Comparison of ENCODE assay signal across 20 mouse cellular contexts in the genomic region with DNA sequence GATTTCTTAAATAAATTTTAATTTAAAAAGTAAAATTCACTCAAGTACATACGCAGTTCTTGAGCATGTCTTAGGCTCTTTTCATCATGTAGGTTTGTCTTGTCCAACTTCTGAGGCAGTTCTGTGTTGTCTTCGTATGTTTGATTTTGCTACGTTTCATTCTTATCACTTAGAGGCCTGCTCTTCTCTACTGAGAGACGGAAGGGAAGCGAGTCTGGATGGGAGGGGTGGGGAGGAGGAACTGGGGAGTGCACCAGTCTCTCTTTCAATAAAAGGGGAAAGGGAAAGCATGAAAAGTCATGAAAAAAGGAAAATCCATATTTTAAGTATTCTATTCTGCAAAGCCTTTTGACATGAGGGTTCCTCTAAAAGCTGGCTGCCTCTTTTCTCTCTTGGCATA. TPM values are rescaled to one million over a fixed set of nuclear protein-coding genes. Genes with fewer than 3 reads are reported as not detected.
DNase-seq lines count a peak whose midpoint lies in the region; ATAC-seq and TF ChIP-seq lines count a peak whose summit lies in the region.
"Had no signal": no experiment of that assay in that cellular context is flagged by ENCODE, and none has a peak within 500 bp of the region (broad histone marks: within the 10 kb centered on the region; RNA-seq: fewer than 3 reads in every experiment).

No protein-coding gene starts in this region.

- no peak overlapping the region for H3K4me2 ChIP-seq in stomach, postnatal 0 days (replicated peaks; ENCODE audit: low read depth)
- H3K4me2 ChIP-seq: embryonic facial prominence, embryonic 13.5 days; forebrain, embryonic 13.5 days; heart, embryonic 13.5 days; hindbrain, embryonic 15.5 days had no signal

- peak; percentile 40; the same call in 1 of the 2 replicates for ATAC-seq in G1E (ENCODE audit: extremely low read depth, insufficient number of reproducible peaks, low FRiP score, poor library complexity, severe bottlenecking)
- 0 out of 2 replicates have a peak, but pooled peaks have one; percentile 29 for ATAC-seq in megakaryocyte progenitor cell, adult 5-6 weeks (replicated peaks; ENCODE audit: poor library complexity)
- ATAC-seq in stomach, postnatal 0 days (ENCODE audit: low FRiP score, low TSS enrichment): no peak
- ATAC-seq: CD4-positive, CD25-positive, alpha-beta regulatory T cell, adult 4 months; forebrain, embryonic 13.5 days; intestine, embryonic 16.5 days had no signal

- no peak overlapping the region for H3K9ac ChIP-seq in MEL (ENCODE audit: control insufficient read depth, low read depth, low read length, poor library complexity, severe bottlenecking)
- no peak overlapping the region for H3K9ac ChIP-seq in stomach, postnatal 0 days (ENCODE audit: low read length)
- H3K9ac ChIP-seq: embryonic facial prominence, embryonic 13.5 days; forebrain, embryonic 13.5 days; heart, embryonic 13.5 days; hindbrain, embryonic 15.5 days had no signal

- H3K4me1 ChIP-seq in G1E (ENCODE audit: insufficient read depth, low read depth, low read length) (peaks cover 43% of the 10 kb centered on the region), MEL (ENCODE audit: control insufficient read depth in 1 of 2, insufficient read depth in 2 of 2, low read length in 2 of 2) (no peaks in the 10 kb centered on the region)
- H3K4me1 ChIP-seq in stomach, postnatal 0 days (replicated peaks; ENCODE audit: control insufficient read depth, insufficient read depth): no peaks in the 10 kb centered on the region
- H3K4me1 ChIP-seq: embryonic facial prominence, embryonic 13.5 days; forebrain, embryonic 13.5 days; hindbrain, embryonic 15.5 days had no signal

- no peak overlapping the region for H3K4me3 ChIP-seq in G1E (ENCODE audit: low read depth, low read length)
- H3K4me3 ChIP-seq in MEL (ENCODE audit: control insufficient read depth in 1 of 2, insufficient read depth in 1 of 2, low read depth in 2 of 2, low read length in 2 of 2): no peak overlapping the region
- H3K4me3 ChIP-seq in stomach, postnatal 0 days (ENCODE audit: low read depth, low read length): no peak overlapping the region
- H3K4me3 ChIP-seq: embryonic facial prominence, embryonic 13.5 days; forebrain, embryonic 13.5 days; heart, adult 2 months; heart, embryonic 13.5 days; hindbrain, embryonic 15.5 days had no signal

- 27% methylated on average over 5 of the region's 5 CpGs for WGBS in stomach, postnatal 0 days

- TF ChIP-seq POLR2A in MEL (IDR thresholded peaks at IDR 0.05; ENCODE audit: control insufficient read depth in 1 of 2, insufficient read depth in 1 of 2, low read depth in 1 of 2, low read length in 2 of 2, poor library complexity in 1 of 2): no peak

- no peak for TF ChIP-seq RAD21 in MEL (IDR thresholded peaks at IDR 0.05; ENCODE audit: low read depth, low read length)

- TF ChIP-seq EP300 in MEL (IDR thresholded peaks at IDR 0.05; ENCODE audit: low read depth in 1 of 2, low read length in 2 of 2): no peak
- no peak for TF ChIP-seq EP300 in stomach, postnatal 0 days (optimal IDR thresholded peaks at IDR 0.05)

- no peaks in the 10 kb centered on the region for H3K36me3 ChIP-seq in G1E (replicated peaks)
- H3K36me3 ChIP-seq in MEL (ENCODE audit: control insufficient read depth in 1 of 2, insufficient read depth in 2 of 2, low read length in 2 of 2): peaks cover 0 to 4% of the 10 kb centered on the region in 2 experiments; a peak in 1 of 4 replicates
- no peaks in the 10 kb centered on the region for H3K36me3 ChIP-seq in stomach, postnatal 0 days (ENCODE audit: control insufficient read depth, insufficient read depth, low read length)
- H3K36me3 ChIP-seq: embryonic facial prominence, embryonic 13.5 days; heart, embryonic 13.5 days; hindbrain, embryonic 15.5 days had no signal

- no peak overlapping the region for H3K27ac ChIP-seq in MEL (ENCODE audit: control insufficient read depth, low read depth, low read length)
- no peak overlapping the region for H3K27ac ChIP-seq in stomach, postnatal 0 days (replicated peaks)
- H3K27ac ChIP-seq: embryonic facial prominence, embryonic 13.5 days; forebrain, embryonic 13.5 days; heart, adult 2 months; heart, embryonic 13.5 days; hindbrain, embryonic 15.5 days had no signal

- H3K9me3 ChIP-seq in G1E (replicated peaks) (no peaks in the 10 kb centered on the region), MEL (replicated peaks; ENCODE audit: insufficient read depth, low read length) (no peaks in the 10 kb centered on the region)
- no peaks in the 10 kb centered on the region for H3K9me3 ChIP-seq in stomach, postnatal 0 days (ENCODE audit: control insufficient read depth, low read length)
- H3K9me3 ChIP-seq: embryonic facial prominence, embryonic 13.5 days; forebrain, embryonic 13.5 days; heart, embryonic 13.5 days; hindbrain, embryonic 15.5 days had no signal

- H3K27me3 ChIP-seq in G1E (ENCODE audit: insufficient read depth, low read length): peaks cover 6% of the 10 kb centered on the region; the same call in 1 of the 2 replicates
- peaks cover 0 to 2% of the 10 kb centered on the region in 2 experiments; a peak in 3 of 4 replicates for H3K27me3 ChIP-seq in MEL (ENCODE audit: control insufficient read depth in 1 of 2, insufficient read depth in 2 of 2, low read length in 2 of 2)
- no peaks in the 10 kb centered on the region for H3K27me3 ChIP-seq in stomach, postnatal 0 days (ENCODE audit: control insufficient read depth, insufficient read depth, low read length)
- H3K27me3 ChIP-seq: embryonic facial prominence, embryonic 13.5 days; forebrain, embryonic 13.5 days; heart, embryonic 13.5 days; hindbrain, embryonic 15.5 days had no signal

- H3K79me2 ChIP-seq in MEL (ENCODE audit: control insufficient read depth, insufficient read depth, low read length, poor library complexity): no peaks in the 10 kb centered on the region

- peak; percentile 3 for DNase-seq in heart, adult 8-10 months (ENCODE audit: low spot score)
- DNase-seq in heart, adult 9 months (ENCODE audit: low spot score in 2 of 2): no peak
- DNase-seq in G1E (ENCODE audit: low spot score) (peak; percentile 29), MEL (ENCODE audit: low read depth, low spot score) (peak; percentile 64)
- no peak for DNase-seq in stomach, postnatal 0 days (ENCODE audit: low spot score)
- no peak for DNase-seq in spleen, postnatal 36 days (ENCODE audit: low spot score in 2 of 2)
- DNase-seq: adrenal gland, adult 2 months; adrenal gland, postnatal 25 days; cerebellum, adult 2 months; cerebellum, postnatal 10 days; gastrocnemius, postnatal 14 days; heart, adult 2 months; heart, postnatal 36 days had no signal

- no peak for TF ChIP-seq CTCF in G1E (IDR thresholded peaks at IDR 0.05; ENCODE audit: low read depth, low read length)
- TF ChIP-seq CTCF in MEL (IDR thresholded peaks at IDR 0.05 in 2 of 3, conservative IDR thresholded peaks at IDR 0.05 in 1 of 3; ENCODE audit: control insufficient read depth in 1 of 3, insufficient read depth in 1 of 3, low read depth in 2 of 3, low read length in 3 of 3, poor library complexity in 1 of 3, severe bottlenecking in 1 of 3): no peak
- TF ChIP-seq CTCF in stomach, postnatal 0 days (IDR thresholded peaks at IDR 0.05; ENCODE audit: low read depth): no peak

TF ChIP-seq in MEL, 35 proteins besides CTCF, POLR2A, EP300 and RAD21:
- TF ChIP-seq POLR2AphosphoS5 (IDR thresholded peaks at IDR 0.05; ENCODE audit: borderline replicate concordance, low read depth, low read length) (no peak), NRF1 (IDR thresholded peaks at IDR 0.05; ENCODE audit: insufficient read depth, low read depth, low read length, poor library complexity, severe bottlenecking) (no peak), GATA1 (IDR thresholded peaks at IDR 0.05; ENCODE audit: low read depth, low read length) (peak; percentile 30; the same call in 1 of the 2 replicates), BHLHE40 (IDR thresholded peaks at IDR 0.05; ENCODE audit: borderline replicate concordance, low read depth, low read length) (no peak), KAT2A (conservative IDR thresholded peaks at IDR 0.05; ENCODE audit: low read depth, low read length) (no peak), MAZ (IDR thresholded peaks at IDR 0.05; ENCODE audit: low read depth, low read length) (peak; percentile 83), MYC (IDR thresholded peaks at IDR 0.05; ENCODE audit: low read depth, low read length) (no peak), E2F4 (IDR thresholded peaks at IDR 0.05; ENCODE audit: borderline replicate concordance, low read depth, low read length) (no peak), TCF12 (IDR thresholded peaks at IDR 0.05; ENCODE audit: low read depth, low read length) (no peak), GABPA (IDR thresholded peaks at IDR 0.05; ENCODE audit: low read depth, low read length) (no peak), ZMIZ1 (IDR thresholded peaks at IDR 0.05; ENCODE audit: low read depth, low read length) (no peak), TBP (IDR thresholded peaks at IDR 0.05; ENCODE audit: low read depth, low read length) (no peak), ZNF384 (IDR thresholded peaks at IDR 0.05; ENCODE audit: low read depth, low read length) (no peak), ETS1 (IDR thresholded peaks at IDR 0.05; ENCODE audit: low read depth, low read length) (no peak)

RNA-seq across cellular contexts. Expression of a gene that starts 54.8 kb away (rescaled TPM):
- total RNA-seq in heart, adult 8-10 months (2022): 10 to 100 TPM; 19.4 to 21.6 (median 20.5) TPM
- total RNA-seq in G1E (2014; fragmentation: Nextera tagmentation): 32.0 and 35.0 TPM in 2 replicates
- total RNA-seq in G1E (2017): 47.6 and 51.0 TPM in 2 replicates
- 8.9 and 10.9 TPM in 2 replicates for polyA plus RNA-seq in G1E (2012)
- total RNA-seq in MEL (2012; rRNA removed): 11.0 and 12.3 TPM in 2 replicates
- 10 to 100 TPM in 1 of 2 experiments, not detected in 1; 12.6 TPM for polyA plus RNA-seq in MEL (2012; ENCODE audit: insufficient read depth in 1 of 2, insufficient read length in 2 of 2, low read depth in 1 of 2, low replicate concordance in 2 of 2, missing spikeins in 1 of 2)
- 33.1 and 42.9 TPM in 2 replicates for total RNA-seq in megakaryocyte progenitor cell, adult 5-6 weeks (2015)
- total RNA-seq in megakaryocyte progenitor cell, adult 5-6 weeks (2017): 53.3 and 62.2 TPM in 2 replicates
- 9.5 and 9.7 TPM in 2 replicates for polyA plus RNA-seq in stomach, postnatal 0 days (2015; fragmentation: Nextera tagmentation; extraction: Ambion mirVana)

Comparison
In these comparisons a context has a peak if more than half of its experiments do, and no peak if none do; other contexts are left out.
1. DNase-seq: peak in heart, adult 8-10 months (single experiment), G1E (single experiment) and MEL (single experiment); none in heart, adult 9 months (0 of 2), stomach, postnatal 0 days (single experiment) and spleen, postnatal 36 days (0 of 2).